Mouse (Mus musculus): Measurements from ENCODE around the gene Actr8.
A peak's percentile ranks its signal among the peaks of the same experiment; 100 is the strongest.

The Actr8 gene

GRCm38 (mm10) chr14:30039413-30039812 is 61.3 kb downstream of the Actr8 start:
- ATAC-seq (ENCODE audit: low TSS enrichment) = no peak

GRCm38 (mm10) chr14:30041836-30042235 is 63.7 kb downstream of the Actr8 start:
- no peak for ATAC-seq (ENCODE audit: low TSS enrichment)

- no peak for ATAC-seq (ENCODE audit: low TSS enrichment)
These were observed 65.3 kb downstream of the Actr8 start for GRCm38 (mm10) chr14:30043356-30043940.

GRCm38 (mm10) chr14:30045239-30045638 is 67.1 kb downstream of the Actr8 start:
- ATAC-seq (ENCODE audit: low TSS enrichment) = 0 out of 2 replicates have a peak, but pooled peaks have one; percentile 28

- no peak for ATAC-seq (ENCODE audit: low TSS enrichment)
These were observed 67.6 kb downstream of the Actr8 start for GRCm38 (mm10) chr14:30045704-30046220.

GRCm38 (mm10) chr14:30046976-30047375 is 68.8 kb downstream of the Actr8 start:
- ATAC-seq (ENCODE audit: low TSS enrichment) = no peak

GRCm38 (mm10) chr14:30048049-30048448 is 69.9 kb downstream of the Actr8 start:
- no peak for ATAC-seq (ENCODE audit: low TSS enrichment)

GRCm38 (mm10) chr14:30050280-30050679 is 72.1 kb downstream of the Actr8 start:
- no peak for ATAC-seq (ENCODE audit: low TSS enrichment)

GRCm38 (mm10) chr14:30054922-30055321 is 76.8 kb downstream of the Actr8 start:
- ATAC-seq (ENCODE audit: low TSS enrichment) = no peak

All from frontal cortex, adult (tissue).